Mouse (Mus musculus) kidney, postnatal 0 days (tissue): Measurements from ENCODE around the gene Dlgap3. TPM values are rescaled to one million over a fixed set of nuclear protein-coding genes. Genes with fewer than 3 reads are reported as not detected.

Experiments used
- ATAC-seq: fragments of 200-750 bp; cut with Nextera tagmentation; replicated peaks from 2 replicates; pipeline ENCODE4 v1.8.0; 2017; ENCODE audit warnings: low read depth, moderate number of reproducible peaks, moderate TSS enrichment, moderate library complexity; ENCODE audit not compliant: low FRiP score
- DNase-seq: peaks from one replicate; pipeline ENCODE4 v3.0.0-alpha.2; 2016; ENCODE audit warnings: low spot score
- H3K27ac ChIP-seq: fragments of 300-500 bp; sonication (generic); 2 replicates; pipeline ENCODE4 v1.5.1; 2014; ENCODE audit warnings: mild to moderate bottlenecking
- H3K27me3 ChIP-seq: fragments of 300-500 bp; sonication (generic); 2 replicates; pipeline ENCODE4 v1.6.1; 2014; ENCODE audit warnings: low read length, mixed read lengths; ENCODE audit not compliant: insufficient read depth
- H3K36me3 ChIP-seq: fragments of 300-500 bp; sonication (generic); 2 replicates; pipeline ENCODE4 v1.6.1; 2014; ENCODE audit warnings: low read length, mixed read lengths; ENCODE audit not compliant: insufficient read depth
- H3K4me1 ChIP-seq: fragments of 300-500 bp; sonication (generic); replicated peaks from 2 replicates; pipeline ENCODE4 v1.6.1; 2014; ENCODE audit warnings: antibody characterized with exemption, low read length, mixed read lengths; ENCODE audit not compliant: insufficient read depth
- H3K4me2 ChIP-seq: fragments of 300-500 bp; sonication (generic); 2 replicates; pipeline ENCODE4 v1.6.1; 2014; ENCODE audit warnings: mild to moderate bottlenecking, low read length, moderate library complexity, mixed read lengths
- H3K4me3 ChIP-seq: fragments of 300-500 bp; sonication (generic); replicated peaks from 2 replicates; pipeline ENCODE4 v1.5.1; 2014; ENCODE audit warnings: low read depth, low read length
- H3K9ac ChIP-seq: fragments of 300-500 bp; sonication (generic); 2 replicates; pipeline ENCODE4 v1.6.1; 2014; ENCODE audit warnings: low read depth, low read length
- H3K9me3 ChIP-seq: fragments of 300-500 bp; sonication (generic); replicated peaks from 2 replicates; pipeline ENCODE4 v1.6.1; 2016; ENCODE audit warnings: low read length, inconsistent platforms, mixed read lengths
- CTCF ChIP-seq: IDR thresholded peaks from 2 replicates; pipeline ENCODE4 v1.5.1; 2016; ENCODE audit warnings: antibody characterized with exemption, low read depth, mild to moderate bottlenecking, moderate library complexity
- WGBS: fragments of 180-500 bp; shearing (Covaris S2); extraction: QIAGEN DNeasy Blood & Tissue Kit; methylation state at CpG from one replicate; pipeline ENCODE4 v1.1.7; 2014; 5-methylcytosine and 5-hydroxymethylcytosine counted together
- polyA plus RNA-seq: library from polyadenylated mRNA; unstranded; fragments of >200 nt; fragmentation: Nextera tagmentation; extraction: Ambion mirVana; gene quantifications from 2 replicates; pipeline ENCODE4 v1.2.1, GENCODE M21; 2015

Gene Dlgap3
- polyA plus RNA-seq, 1 experiment from 2014 or later = 0.24 TPM

DNA sequence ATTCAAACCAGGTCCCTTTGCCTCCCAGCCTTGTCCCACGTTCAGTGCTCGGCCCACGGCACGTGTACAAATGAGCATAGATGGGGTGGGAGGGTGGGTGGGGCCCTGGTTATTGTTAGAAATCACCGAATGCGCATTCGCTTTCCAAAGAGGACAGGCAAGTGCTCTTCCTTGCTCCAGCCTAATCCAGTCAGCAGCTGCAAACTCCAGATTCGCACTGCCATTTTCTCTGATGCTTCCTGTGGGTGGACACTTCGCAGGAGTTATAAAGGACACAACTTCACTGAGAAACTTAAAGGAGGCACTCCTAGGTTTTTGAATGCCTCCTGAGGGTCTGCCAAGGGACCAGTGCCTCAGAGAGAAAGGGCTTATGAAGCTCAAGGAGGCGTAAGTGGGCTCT, 68.3 kb downstream of the Dlgap3 start:
- no peak overlapping the region for H3K4me2 ChIP-seq
- H3K4me3 ChIP-seq = no peak overlapping the region
- ATAC-seq (no peak), DNase-seq (no peak)
- H3K27me3 ChIP-seq = 0 out of 2 replicates have a peak, but pooled peaks cover 6% of the 10 kb centered on the region
- WGBS = 55% methylated on average over 10 of the region's 10 CpGs
- TF ChIP-seq CTCF = no peak
- no peaks in the 10 kb centered on the region for H3K36me3 ChIP-seq
- no peak overlapping the region for H3K9ac ChIP-seq
- no peak overlapping the region for H3K27ac ChIP-seq
- H3K4me1 ChIP-seq = peaks cover 7% of the 10 kb centered on the region; the same call in 1 of the 2 replicates
- no peaks in the 10 kb centered on the region for H3K9me3 ChIP-seq

DNA sequence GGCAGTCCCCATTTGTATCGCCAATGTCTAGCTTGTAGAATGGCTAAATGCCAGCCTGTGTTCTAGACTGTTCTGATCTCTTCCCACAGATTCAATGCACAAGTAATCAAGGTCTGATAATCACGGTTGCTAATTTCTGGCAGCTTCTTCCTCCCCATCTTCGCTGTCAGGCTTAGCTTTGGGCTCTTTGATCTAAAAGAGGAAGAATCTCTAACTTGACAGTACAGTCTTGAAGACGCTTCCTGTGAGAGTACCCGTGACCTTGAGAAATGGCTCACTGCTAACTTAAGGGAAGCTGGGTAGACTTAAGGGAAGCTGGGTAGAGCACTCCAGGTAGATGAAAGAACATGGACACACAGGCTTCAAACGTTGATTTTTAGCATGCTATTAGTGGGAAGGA, 73.7 kb downstream of the Dlgap3 start:
- H3K4me2 ChIP-seq = no peak overlapping the region
- 64% methylated on average over 6 of the region's 6 CpGs for WGBS
- H3K36me3 ChIP-seq = no peaks in the 10 kb centered on the region
- ATAC-seq = no peak
- H3K4me3 ChIP-seq = no peak overlapping the region
- no peaks in the 10 kb centered on the region for H3K9me3 ChIP-seq
- no peak overlapping the region for H3K27ac ChIP-seq
- no peaks in the 10 kb centered on the region for H3K27me3 ChIP-seq
- no peak for TF ChIP-seq CTCF
- no peak for DNase-seq
- H3K9ac ChIP-seq = no peak overlapping the region
- peaks cover 5% of the 10 kb centered on the region; the same call in 1 of the 2 replicates for H3K4me1 ChIP-seq

DNA sequence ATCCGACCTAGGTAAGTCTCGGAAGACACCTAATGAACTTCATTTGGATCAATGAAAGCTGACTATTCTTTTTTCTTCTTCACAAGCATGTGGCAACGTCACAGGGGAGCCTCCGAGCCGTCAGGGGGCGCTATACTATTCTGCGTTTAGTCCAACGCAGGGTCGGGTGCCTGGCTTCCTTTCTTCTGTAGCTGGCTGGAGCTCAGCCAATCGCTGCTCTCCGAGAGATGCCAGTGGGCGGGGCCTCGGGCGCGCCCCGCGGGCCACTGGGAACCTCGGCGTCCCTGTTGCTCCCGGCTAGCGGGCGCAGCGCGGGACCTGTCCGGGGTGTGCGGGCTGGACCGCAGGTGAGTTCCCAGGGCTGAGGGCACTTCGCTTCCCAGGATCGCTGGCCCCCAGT, 74.5 kb downstream of the Dlgap3 start, which contains the start of gene Smim12:
Smim12 (plus strand) TSS at position 233 of the 400 bp plus-strand sequence.
- Histone ChIP-seq H3K9me3 (no peaks in the 10 kb centered on the region), H3K4me3 (peak within 1 kb of the TSS; percentile 94), H3K27ac (0 out of 2 replicates have a peak within 1 kb of the TSS, but pooled peaks have one; percentile 61), H3K27me3 (no peaks in the 10 kb centered on the region), H3K9ac (peak within 1 kb of the TSS; percentile 96), H3K36me3 (0 out of 2 replicates have a peak, but pooled peaks cover 6% of the 10 kb centered on the region), H3K4me2 (peak within 1 kb of the TSS; percentile 82), H3K4me1 (peaks cover 5% of the 10 kb centered on the region; the same call in 1 of the 2 replicates)
- DNase-seq (peak; percentile 99), ATAC-seq (peak; percentile 93)
- WGBS = under 1% methylated on average over 29 of the region's 29 CpGs
- peak; percentile 94 for TF ChIP-seq CTCF

DNA sequence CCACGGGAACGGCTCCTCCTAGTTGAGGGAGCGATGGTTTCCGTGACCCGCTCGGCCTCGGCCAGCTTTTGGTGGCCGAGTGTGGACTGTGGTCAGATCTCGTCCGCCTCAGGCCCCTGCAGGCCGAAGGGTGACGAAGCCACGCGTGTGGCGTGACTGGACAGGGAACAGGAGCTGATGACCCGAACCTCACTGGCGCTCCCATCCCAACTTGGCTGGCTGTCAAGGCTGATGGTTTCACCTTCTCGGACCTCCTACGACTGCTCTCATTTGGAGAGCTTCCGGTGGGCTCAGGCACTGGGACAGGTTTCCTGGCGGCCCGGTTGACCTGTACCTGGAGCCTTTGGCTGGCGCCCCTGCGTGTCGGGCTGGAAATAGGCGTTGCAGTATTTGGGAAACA, 74.9 kb downstream of the Dlgap3 start:
- Histone ChIP-seq H3K9ac (peak overlapping the region; percentile 96), H3K4me3 (peak overlapping the region; percentile 94), H3K4me2 (peak overlapping the region; percentile 82), H3K36me3 (0 out of 2 replicates have a peak, but pooled peaks cover 6% of the 10 kb centered on the region), H3K27me3 (no peaks in the 10 kb centered on the region), H3K27ac (0 out of 2 replicates have a peak overlapping the region, but pooled peaks have one; percentile 61), H3K4me1 (peaks cover 5% of the 10 kb centered on the region; the same call in 1 of the 2 replicates), H3K9me3 (no peaks in the 10 kb centered on the region)
- DNase-seq (no peak), ATAC-seq (peak; percentile 67)
- under 1% methylated on average over 26 of the region's 26 CpGs for WGBS
- no peak for TF ChIP-seq CTCF

DNA sequence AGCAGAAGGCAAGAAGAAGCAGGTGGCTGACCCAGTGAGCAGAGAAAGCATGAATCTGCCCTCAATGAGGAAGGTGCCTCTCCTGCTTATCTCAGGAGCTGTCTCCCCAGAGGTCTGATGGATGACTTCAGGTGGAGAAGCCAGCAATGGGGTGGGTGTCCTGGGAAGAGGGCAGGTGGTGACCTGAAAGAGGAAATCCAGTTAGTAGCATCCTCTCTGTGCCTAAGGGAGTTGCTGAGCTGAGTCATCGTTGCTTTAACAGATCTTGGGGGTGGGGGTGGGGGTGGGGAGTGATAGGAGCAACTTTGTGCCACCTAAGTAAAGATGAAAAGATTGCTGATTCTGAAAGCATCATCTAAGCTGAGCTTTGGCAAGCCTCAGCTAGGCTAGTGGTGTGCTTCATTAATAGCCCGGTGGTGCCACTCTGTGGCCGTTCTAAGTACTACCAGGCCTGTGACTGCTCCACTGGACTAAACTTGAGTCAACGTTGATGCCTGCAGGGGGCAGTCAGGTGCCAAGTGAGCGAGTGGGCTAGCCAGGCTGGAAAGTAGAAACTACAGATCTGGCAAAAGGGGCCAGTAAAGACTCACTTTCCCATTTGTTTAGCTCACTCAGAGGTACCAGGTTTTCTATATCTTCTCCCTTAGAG, 80.8 kb downstream of the Dlgap3 start:
- peaks cover under 1% of the 10 kb centered on the region; the same call in 1 of the 2 replicates for H3K4me1 ChIP-seq
- TF ChIP-seq CTCF = peak; percentile 97
- peak; percentile 85 for ATAC-seq
- 0 out of 2 replicates have a peak, but pooled peaks cover 6% of the 10 kb centered on the region for H3K36me3 ChIP-seq
- H3K27me3 ChIP-seq = no peaks in the 10 kb centered on the region
- 1% methylated on average over 5 of the region's 5 CpGs for WGBS
- no peak overlapping the region for H3K4me2 ChIP-seq
- no peak overlapping the region for H3K27ac ChIP-seq
- peak; percentile 94 for DNase-seq
- H3K9me3 ChIP-seq = no peaks in the 10 kb centered on the region
- H3K4me3 ChIP-seq = no peak overlapping the region
- H3K9ac ChIP-seq = no peak overlapping the region

DNA sequence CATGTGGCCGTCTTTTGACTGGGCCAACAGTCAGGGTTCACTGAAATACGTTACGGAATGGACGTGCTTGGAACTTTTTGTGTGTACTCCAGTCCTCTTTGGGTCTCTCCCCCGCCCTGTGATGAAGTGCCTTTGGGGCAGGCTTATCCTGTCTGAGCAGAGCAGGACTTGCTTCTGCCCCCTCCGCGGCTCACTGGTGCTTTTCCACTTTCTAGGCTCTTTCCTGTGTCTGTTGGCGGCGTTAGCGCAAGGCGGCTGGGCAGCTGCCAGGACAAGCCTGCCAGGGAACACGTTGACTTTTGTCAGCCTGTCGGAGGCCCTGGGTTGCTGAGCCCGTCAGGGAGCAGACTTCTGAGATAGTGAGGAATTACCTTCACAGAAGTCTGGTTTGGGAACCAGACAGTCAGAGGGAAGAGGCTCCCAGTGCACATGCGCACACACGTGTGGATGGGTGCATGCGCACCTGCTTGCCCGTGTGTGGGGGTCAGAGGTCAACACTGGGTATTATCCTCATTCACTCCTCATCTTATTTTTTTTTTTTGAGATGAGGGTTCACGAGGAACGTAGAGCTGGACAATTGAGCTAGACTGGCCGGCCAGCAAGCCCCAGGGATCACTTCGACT, 83.1 kb downstream of the Dlgap3 start:
- TF ChIP-seq CTCF = no peak

More for the DNA sequence above, 83.1 kb downstream of the Dlgap3 start:
- Histone ChIP-seq H3K4me2 (no peak overlapping the region), H3K4me1 (no peaks in the 10 kb centered on the region; the same call in 1 of the 2 replicates), H3K9me3 (no peaks in the 10 kb centered on the region), H3K9ac (no peak overlapping the region), H3K4me3 (no peak overlapping the region), H3K27me3 (no peaks in the 10 kb centered on the region), H3K27ac (peak overlapping the region; percentile 25; the same call in 1 of the 2 replicates), H3K36me3 (0 out of 2 replicates have a peak, but pooled peaks cover 6% of the 10 kb centered on the region)
- DNase-seq = peak; percentile 34
- ATAC-seq = no peak
- 48% methylated on average over 22 of the region's 22 CpGs for WGBS
